Mouse (Mus musculus) myocyte (in vitro differentiated cells): Measurements from ENCODE around the gene Ccdc183. TPM values are rescaled to one million over a fixed set of nuclear protein-coding genes. Genes with fewer than 3 reads are reported as not detected.

Experiments used
- H3K27me3 ChIP-seq: one replicate; pipeline ENCODE4 v1.6.1; 2011; ENCODE audit not compliant: control insufficient read depth, insufficient read depth, insufficient read length
- H3K36me3 ChIP-seq: one replicate; pipeline ENCODE4 v1.6.1; 2011; ENCODE audit not compliant: control insufficient read depth, insufficient read depth
- H3K4me2 ChIP-seq: one replicate; pipeline ENCODE4 v1.6.1; 2011; ENCODE audit warnings: low read depth, control low read depth
- H3K4me3 ChIP-seq: one replicate; pipeline ENCODE4 v1.5.1; 2011; ENCODE audit warnings: mild to moderate bottlenecking, control low read depth, moderate library complexity
- H3K79me2 ChIP-seq: one replicate; pipeline ENCODE4 v1.6.1; 2011; ENCODE audit not compliant: control insufficient read depth, insufficient read depth
- H3ac ChIP-seq: one replicate; pipeline ENCODE4 v1.6.1; 2011; ENCODE audit not compliant: control insufficient read depth, insufficient read length
- CEBPB ChIP-seq: IDR thresholded peaks from 2 replicates; pipeline ENCODE4 v1.6.1; 2011; ENCODE audit warnings: mild to moderate bottlenecking, moderate library complexity; ENCODE audit not compliant: poor library complexity, insufficient read depth, severe bottlenecking
- E2F4 ChIP-seq: IDR thresholded peaks from one replicate; pipeline ENCODE4 v1.6.1; 2011; ENCODE audit warnings: mild to moderate bottlenecking, control low read depth, moderate library complexity; ENCODE audit not compliant: insufficient read depth
- MAX ChIP-seq: IDR thresholded peaks from one replicate; pipeline ENCODE4 v1.6.1; 2011; ENCODE audit warnings: low read depth, mild to moderate bottlenecking, control low read depth
- MYOD1 ChIP-seq, 3 experiments: IDR thresholded peaks; one replicate each; pipeline ENCODE4 v1.6.1; 2011; ENCODE audit warnings: control low read depth in 2 of 3, low read depth in 2 of 3, mild to moderate bottlenecking in 2 of 3, moderate library complexity in 1 of 3; ENCODE audit not compliant: insufficient read length in 2 of 3, control insufficient read depth in 1 of 3
- MYOG ChIP-seq, 3 experiments: IDR thresholded peaks; one replicate each; pipeline ENCODE4 v1.6.1; 2011; ENCODE audit warnings: control low read depth in 2 of 3, low read depth in 2 of 3, mild to moderate bottlenecking in 2 of 3; ENCODE audit not compliant: insufficient read length in 2 of 3, control insufficient read depth in 1 of 3, insufficient read depth in 1 of 3
- POLR2A ChIP-seq: IDR thresholded peaks from one replicate; pipeline ENCODE4 v1.6.1; 2011; ENCODE audit warnings: low read depth, mild to moderate bottlenecking, control low read depth, moderate library complexity; ENCODE audit not compliant: insufficient read length
- POLR2AphosphoS2 ChIP-seq: IDR thresholded peaks from one replicate; pipeline ENCODE4 v1.6.1; 2011; ENCODE audit warnings: low read depth, control low read depth; ENCODE audit not compliant: insufficient read length
- REST ChIP-seq: IDR thresholded peaks from one replicate; pipeline ENCODE4 v1.6.1; 2011; ENCODE audit warnings: mild to moderate bottlenecking, control low read depth, moderate library complexity; ENCODE audit not compliant: insufficient read depth, insufficient read length
- SRF ChIP-seq: IDR thresholded peaks from one replicate; pipeline ENCODE4 v1.6.1; 2011; ENCODE audit warnings: low read depth; ENCODE audit not compliant: control insufficient read depth, insufficient read length
- TCF12 ChIP-seq: IDR thresholded peaks from one replicate; pipeline ENCODE4 v1.6.1; 2011; ENCODE audit warnings: mild to moderate bottlenecking, control low read depth; ENCODE audit not compliant: poor library complexity, insufficient read depth, severe bottlenecking
- TCF3 ChIP-seq: IDR thresholded peaks from one replicate; pipeline ENCODE4 v1.6.1; 2011; ENCODE audit warnings: low read depth, control low read depth; ENCODE audit not compliant: insufficient read length
- USF1 ChIP-seq: IDR thresholded peaks from one replicate; pipeline ENCODE4 v1.6.1; 2011; ENCODE audit warnings: low read depth, mild to moderate bottlenecking, control low read depth, moderate library complexity
- polyA plus RNA-seq: library from polyadenylated mRNA; unstranded; fragments of >200 nt; fragmentation: generic; extraction: Trizol; gene quantifications from one replicate; pipeline ENCODE4 v1.2.1, GENCODE M21; 2012; ENCODE audit warnings: missing spikeins

Gene Ccdc183
- polyA plus RNA-seq, 1 experiment, result 0.13 TPM

- Histone ChIP-seq H3K4me2 (no peak overlapping the region), H3K36me3 (peaks cover 4% of the 10 kb centered on the region), H3K4me3 (no peak overlapping the region), H3K79me2 (peaks cover 5% of the 10 kb centered on the region), H3ac (no peak overlapping the region), H3K27me3 (no peaks in the 10 kb centered on the region)
- no peak for TF ChIP-seq E2F4
- TF ChIP-seq MYOD1 (IDR thresholded peaks at IDR 0.05; ENCODE audit: control insufficient read depth in 1 of 3, insufficient read length in 2 of 3, low read depth in 2 of 3), result no peak
- TF ChIP-seq CEBPB, result no peak
- TF ChIP-seq TCF12, result no peak
- TF ChIP-seq POLR2AphosphoS2, result no peak
- TF ChIP-seq MYOG (IDR thresholded peaks at IDR 0.05; ENCODE audit: control insufficient read depth in 1 of 3, insufficient read depth in 1 of 3, insufficient read length in 2 of 3, low read depth in 2 of 3), result no peak
- TF ChIP-seq TCF3, result no peak
- TF ChIP-seq SRF, result no peak
- no peak for TF ChIP-seq POLR2A
- TF ChIP-seq MAX, result no peak
- TF ChIP-seq USF1, result no peak
- no peak for TF ChIP-seq REST
These were observed 48.9 kb downstream of the Ccdc183 start for GRCm38 (mm10) chr2:25568473-25569019.

- TF ChIP-seq REST (no peak), POLR2AphosphoS2 (peak; percentile 65)
- no peak overlapping the region for H3K4me2 ChIP-seq
- no peaks in the 10 kb centered on the region for H3K27me3 ChIP-seq
- H3K4me3 ChIP-seq, result no peak overlapping the region
- no peak overlapping the region for H3ac ChIP-seq
- H3K79me2 ChIP-seq, result no peaks in the 10 kb centered on the region
- peaks cover 21% of the 10 kb centered on the region for H3K36me3 ChIP-seq
These were observed 50.9 kb downstream of the Ccdc183 start for GRCm38 (mm10) chr2:25566558-25566957.

GRCm38 (mm10) chr2:25565741-25566140, 51.7 kb downstream of the Ccdc183 start:
- no peak overlapping the region for H3ac ChIP-seq
- no peak overlapping the region for H3K4me3 ChIP-seq
- no peak for TF ChIP-seq REST
- TF ChIP-seq POLR2A, result no peak
- TF ChIP-seq MYOG (IDR thresholded peaks at IDR 0.05; ENCODE audit: control insufficient read depth in 1 of 3, insufficient read depth in 1 of 3, insufficient read length in 2 of 3, low read depth in 2 of 3), result no peak
- no peak for TF ChIP-seq POLR2AphosphoS2
- no peak for TF ChIP-seq MAX
- TF ChIP-seq MYOD1 (IDR thresholded peaks at IDR 0.05; ENCODE audit: control insufficient read depth in 1 of 3, insufficient read length in 2 of 3, low read depth in 2 of 3), result no peak
- no peak for TF ChIP-seq SRF
- TF ChIP-seq USF1, result no peak
- no peak for TF ChIP-seq E2F4
- peaks cover 29% of the 10 kb centered on the region for H3K36me3 ChIP-seq
- no peaks in the 10 kb centered on the region for H3K27me3 ChIP-seq
- no peak overlapping the region for H3K4me2 ChIP-seq
- no peaks in the 10 kb centered on the region for H3K79me2 ChIP-seq

- TF ChIP-seq SRF (no peak), MYOD1 (IDR thresholded peaks at IDR 0.05; ENCODE audit: control insufficient read depth in 1 of 3, insufficient read length in 2 of 3, low read depth in 2 of 3) (no peak), TCF3 (no peak), USF1 (no peak), POLR2A (no peak)
- H3K4me3 ChIP-seq, result no peak overlapping the region
These were observed 55.5 kb downstream of the Ccdc183 start for GRCm38 (mm10) chr2:25561946-25562345.

GRCm38 (mm10) chr2:25560551-25560950, 56.9 kb downstream of the Ccdc183 start:
- Histone ChIP-seq H3K4me2 (no peak overlapping the region), H3ac (no peak overlapping the region), H3K27me3 (no peaks in the 10 kb centered on the region), H3K36me3 (peaks cover 30% of the 10 kb centered on the region), H3K79me2 (peaks cover 33% of the 10 kb centered on the region), H3K4me3 (no peak overlapping the region)
- TF ChIP-seq TCF3, result no peak
- TF ChIP-seq USF1, result no peak
- peak; percentile 38 for TF ChIP-seq POLR2AphosphoS2

More at GRCm38 (mm10) chr2:25561946-25562345, 55.5 kb downstream of the Ccdc183 start:
- peaks cover 33% of the 10 kb centered on the region for H3K79me2 ChIP-seq
- H3ac ChIP-seq, result no peak overlapping the region
- peaks cover 30% of the 10 kb centered on the region for H3K36me3 ChIP-seq
- no peak overlapping the region for H3K4me2 ChIP-seq
- no peaks in the 10 kb centered on the region for H3K27me3 ChIP-seq

- H3K4me3 ChIP-seq, result peak overlapping the region; percentile 80
- no peak for TF ChIP-seq CEBPB
- TF ChIP-seq POLR2AphosphoS2, result no peak
- no peak for TF ChIP-seq MAX
- no peak for TF ChIP-seq TCF12
- no peak for TF ChIP-seq USF1
- TF ChIP-seq MYOD1 (IDR thresholded peaks at IDR 0.05; ENCODE audit: control insufficient read depth in 1 of 3, insufficient read length in 2 of 3, low read depth in 2 of 3), result no peak
- no peak for TF ChIP-seq E2F4
- TF ChIP-seq POLR2A, result no peak
- no peak for TF ChIP-seq MYOG (IDR thresholded peaks at IDR 0.05; ENCODE audit: control insufficient read depth in 1 of 3, insufficient read depth in 1 of 3, insufficient read length in 2 of 3, low read depth in 2 of 3)
- no peak for TF ChIP-seq TCF3
- TF ChIP-seq SRF, result no peak
- no peak for TF ChIP-seq REST
- peaks cover 33% of the 10 kb centered on the region for H3K79me2 ChIP-seq
- H3K27me3 ChIP-seq, result no peaks in the 10 kb centered on the region
- peaks cover 28% of the 10 kb centered on the region for H3K36me3 ChIP-seq
- peak overlapping the region; percentile 88 for H3K4me2 ChIP-seq
- peak overlapping the region; percentile 29 for H3ac ChIP-seq
These were observed 58.7 kb downstream of the Ccdc183 start for GRCm38 (mm10) chr2:25558774-25559173.
